Mouse (Mus musculus): ENCODE data around the gene Madcam1. TPM values are rescaled to one million over a fixed set of nuclear protein-coding genes. Genes with fewer than 3 reads are reported as not detected.

Gene Madcam1
- total and polyA plus RNA-seq, 3 experiments: 61.9 to 171 (median 110) TPM

DNA sequence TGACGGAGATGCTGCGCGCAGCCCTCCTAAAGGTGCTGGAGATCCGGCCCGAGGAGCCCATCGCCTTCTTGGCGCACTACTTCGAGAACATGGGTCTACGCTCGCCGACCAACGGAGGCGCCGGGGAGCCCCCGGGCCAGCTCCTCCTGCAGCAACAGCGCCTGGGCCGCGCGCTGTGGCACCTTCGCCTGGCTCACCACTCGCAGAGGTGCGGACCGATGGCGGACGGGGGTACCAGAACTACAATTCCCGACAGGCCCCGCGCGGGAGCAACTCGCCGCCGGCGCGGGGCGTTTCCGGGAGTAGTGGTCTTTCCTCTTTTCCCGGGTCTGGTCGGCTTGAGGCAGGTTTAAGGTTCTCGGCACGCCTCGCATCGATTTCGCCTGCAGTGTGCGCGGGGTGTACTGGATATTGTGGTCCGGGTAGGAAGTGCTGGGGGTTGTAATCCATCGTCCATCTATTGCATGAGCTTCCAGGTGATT is 5.3 kb downstream of the Madcam1 start:
- peaks cover 5 to 43% of the 10 kb centered on the region in 2 experiments for H3K36me3 ChIP-seq (replicated peaks in 1 of 2; ENCODE audit: control insufficient read depth in 1 of 2, insufficient read depth in 1 of 2, low read length in 1 of 2)
- in situ Hi-C loops (cut with MboI; ENCODE audit: low pct_ligation_motif_present, low pct_unique_long_range_greater_than_20kb, low sequenced_read_pairs) (no loop called here), dilution Hi-C loops (cut with MboI; ENCODE audit: extremely low pct_ligation_motif_present, extremely low pct_unique_long_range_greater_than_20kb, low sequenced_read_pairs) (no loop called here)
- H3K27me3 ChIP-seq (replicated peaks): no peaks in the 10 kb centered on the region
- H3K79me2 ChIP-seq (replicated peaks; ENCODE audit: control insufficient read depth, extremely low read depth, insufficient read depth, poor library complexity, severe bottlenecking): peaks cover 11% of the 10 kb centered on the region; the same call in 1 of the 2 replicates
- peak overlapping the region; percentile 95 to 97 (median 97) for H3K4me3 ChIP-seq (replicated peaks in 1 of 3; ENCODE audit: low read depth in 2 of 3, low read length in 2 of 3, poor library complexity in 1 of 3)
- peaks cover 28 to 54% of the 10 kb centered on the region in 2 experiments for H3K4me1 ChIP-seq (ENCODE audit: control insufficient read depth in 1 of 2, insufficient read depth in 2 of 2)
- H3K9ac ChIP-seq (ENCODE audit: insufficient read depth, low read depth): peak overlapping the region; percentile 98
- H3K9me3 ChIP-seq (replicated peaks; ENCODE audit: low read length): no peaks in the 10 kb centered on the region
- peak overlapping the region; percentile 82 for H3K4me2 ChIP-seq (ENCODE audit: insufficient read depth, low read depth, poor library complexity, severe bottlenecking)
- peak; percentile 68 for DNase-seq (ENCODE audit: extremely low read depth)
- H3K27ac ChIP-seq (ENCODE audit: insufficient read depth, low read depth): peak overlapping the region; percentile 78
- TF ChIP-seq GABPA (IDR thresholded peaks at IDR 0.05; ENCODE audit: insufficient replicate concordance, low read depth, low read length): peak; percentile 18; the same call in 1 of the 2 replicates
- 0 out of 2 replicates have a peak, but pooled peaks have one; percentile 31 for TF ChIP-seq TBP (conservative IDR thresholded peaks at IDR 0.05; ENCODE audit: low read depth, low read length)
- no peak for TF ChIP-seq MYC (IDR thresholded peaks at IDR 0.05; ENCODE audit: low read depth, low read length)
- no peak for TF ChIP-seq MEF2A (IDR thresholded peaks at IDR 0.05; ENCODE audit: borderline replicate concordance, low read depth, low read length)
- TF ChIP-seq NRF1 (IDR thresholded peaks at IDR 0.05; ENCODE audit: low read depth, low read length): no peak
- peak; percentile 88 for TF ChIP-seq ELF1 (IDR thresholded peaks at IDR 0.05; ENCODE audit: low read depth, low read length)
- TF ChIP-seq MAFK (IDR thresholded peaks at IDR 0.05; ENCODE audit: insufficient replicate concordance, low read length): no peak
- TF ChIP-seq ETS1 (conservative IDR thresholded peaks at IDR 0.05; ENCODE audit: low read depth, low read length): no peak
- TF ChIP-seq E2F4 (IDR thresholded peaks at IDR 0.05; ENCODE audit: insufficient replicate concordance, low read depth, low read length): 0 out of 2 replicates have a peak, but pooled peaks have one; percentile 34
- TF ChIP-seq PAX5 (IDR thresholded peaks at IDR 0.05; ENCODE audit: low read length): no peak
- no peak for TF ChIP-seq EP300 (IDR thresholded peaks at IDR 0.05; ENCODE audit: low read length)
- TF ChIP-seq ZMIZ1 (IDR thresholded peaks at IDR 0.05; ENCODE audit: low read depth, low read length): no peak; the same call in 1 of the 2 replicates
- TF ChIP-seq POLR2AphosphoS2 (IDR thresholded peaks at IDR 0.05; ENCODE audit: low read depth, low read length): no peak
- peak; percentile 26; the same call in 1 of the 2 replicates for TF ChIP-seq UBTF (IDR thresholded peaks at IDR 0.05; ENCODE audit: low read depth, low read length)
- TF ChIP-seq POLR2A (IDR thresholded peaks at IDR 0.05; ENCODE audit: low read depth, low read length): no peak
- peak; percentile 82 for TF ChIP-seq HCFC1 (IDR thresholded peaks at IDR 0.05; ENCODE audit: low read depth, low read length)
- TF ChIP-seq USF2 (conservative IDR thresholded peaks at IDR 0.05; ENCODE audit: low read depth, low read length): no peak
- TF ChIP-seq ZC3H11A (IDR thresholded peaks at IDR 0.05; ENCODE audit: low read depth, low read length): no peak
- TF ChIP-seq MAX (IDR thresholded peaks at IDR 0.05; ENCODE audit: low read length): peak; percentile 58
- TF ChIP-seq JUND (conservative IDR thresholded peaks at IDR 0.05; ENCODE audit: low read depth, low read length): no peak
- no peak for TF ChIP-seq CHD1 (IDR thresholded peaks at IDR 0.05; ENCODE audit: low read depth, low read length)
- TF ChIP-seq NELFE (IDR thresholded peaks at IDR 0.05; ENCODE audit: low read depth, low read length): peak; percentile 56
- TF ChIP-seq CHD2 (IDR thresholded peaks at IDR 0.05; ENCODE audit: low read length): no peak
- TF ChIP-seq TCF12 (IDR thresholded peaks at IDR 0.05; ENCODE audit: low read depth, low read length): peak; percentile 25
- TF ChIP-seq JUN (IDR thresholded peaks at IDR 0.05; ENCODE audit: insufficient read depth, low read depth, low read length): no peak
- TF ChIP-seq CTCF (conservative IDR thresholded peaks at IDR 0.05 in 1 of 2, IDR thresholded peaks at IDR 0.05 in 1 of 2; ENCODE audit: low read depth in 2 of 2, low read length in 2 of 2): no peak
- no peak for TF ChIP-seq ZNF384 (IDR thresholded peaks at IDR 0.05; ENCODE audit: low read depth, low read length)
- peak; percentile 60 for TF ChIP-seq IRF4 (IDR thresholded peaks at IDR 0.05; ENCODE audit: low read depth, low read length)
- TF ChIP-seq MAZ (IDR thresholded peaks at IDR 0.05; ENCODE audit: low read depth, low read length): 0 out of 2 replicates have a peak, but pooled peaks have one; percentile 37
- TF ChIP-seq SIN3A (IDR thresholded peaks at IDR 0.05; ENCODE audit: low read length): peak; percentile 81
- no peak for TF ChIP-seq RAD21 (IDR thresholded peaks at IDR 0.05; ENCODE audit: low read depth, low read length)
- TF ChIP-seq RCOR1 (conservative IDR thresholded peaks at IDR 0.05; ENCODE audit: low read depth, low read length): no peak
- TF ChIP-seq BHLHE40 (IDR thresholded peaks at IDR 0.05; ENCODE audit: low read depth, low read length): no peak
- peak; percentile 69 for TF ChIP-seq MXI1 (IDR thresholded peaks at IDR 0.05; ENCODE audit: low read depth, low read length)
- TF ChIP-seq SMC3 (IDR thresholded peaks at IDR 0.05; ENCODE audit: low read depth, low read length): no peak
- peak; percentile 85; the same call in 1 of the 2 replicates for TF ChIP-seq KAT2A (IDR thresholded peaks at IDR 0.05; ENCODE audit: insufficient replicate concordance, low read length)
- no peak for TF ChIP-seq USF1 (IDR thresholded peaks at IDR 0.05; ENCODE audit: low read depth, low read length)
- TF ChIP-seq ZKSCAN1 (IDR thresholded peaks at IDR 0.05; ENCODE audit: borderline replicate concordance, low read depth, low read length): no peak
